Mouse (Mus musculus): ENCODE results near the gene Zbtb11. TPM values are rescaled to one million over a fixed set of nuclear protein-coding genes. Genes with fewer than 3 reads are reported as not detected.

Zbtb11 gene
- polyA plus RNA-seq, 1 experiment from 2014 or later, result 25.1 TPM

DNA sequence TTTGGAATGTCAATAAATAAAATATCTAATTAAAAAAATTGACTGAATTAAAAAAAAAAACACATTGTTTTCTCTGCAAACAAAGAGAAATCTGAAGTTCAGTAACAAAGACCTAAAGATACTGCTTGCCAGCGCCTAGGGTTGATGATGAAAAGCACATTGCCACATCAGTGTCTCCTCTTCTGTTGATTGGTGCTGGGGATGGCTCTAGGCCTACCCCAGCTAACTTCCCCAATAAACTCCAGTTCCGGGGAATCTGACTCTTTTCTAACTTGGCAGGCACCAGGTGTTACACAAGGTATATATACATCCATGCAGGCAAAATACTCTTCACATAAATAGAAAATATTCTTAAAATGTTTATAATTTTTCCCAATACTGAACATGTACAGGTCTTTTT, 20.6 kb downstream of the Zbtb11 start:
- Histone ChIP-seq H3K4me1 (replicated peaks; ENCODE audit: control insufficient read depth, insufficient read depth, low read length) (no peaks in the 10 kb centered on the region), H3K4me3 (replicated peaks; ENCODE audit: low read length) (no peak overlapping the region), H3K36me3 (ENCODE audit: control insufficient read depth, insufficient read depth) (peaks cover 19% of the 10 kb centered on the region), H3K27me3 (replicated peaks; ENCODE audit: control insufficient read depth, insufficient read depth, low read length) (no peaks in the 10 kb centered on the region), H3K9ac (replicated peaks; ENCODE audit: low read depth, low read length) (no peak overlapping the region), H3K27ac (ENCODE audit: low read length) (no peak overlapping the region), H3K4me2 (ENCODE audit: low read length) (no peak overlapping the region), H3K9me3 (ENCODE audit: control insufficient read depth, low read length) (no peaks in the 10 kb centered on the region)
- WGBS, result 94% methylated on average over 2 of the region's 2 CpGs
- ATAC-seq, result no peak

- no peak overlapping the region for H3K9ac ChIP-seq (replicated peaks; ENCODE audit: low read depth, low read length)
- H3K4me2 ChIP-seq (ENCODE audit: low read length), result no peak overlapping the region
- 95% methylated on average over 11 of the region's 11 CpGs for WGBS
- no peak overlapping the region for H3K4me3 ChIP-seq (replicated peaks; ENCODE audit: low read length)
- no peaks in the 10 kb centered on the region for H3K27me3 ChIP-seq (replicated peaks; ENCODE audit: control insufficient read depth, insufficient read depth, low read length)
- H3K9me3 ChIP-seq (ENCODE audit: control insufficient read depth, low read length), result no peaks in the 10 kb centered on the region
- H3K36me3 ChIP-seq (ENCODE audit: control insufficient read depth, insufficient read depth), result peaks cover 28% of the 10 kb centered on the region
- no peak overlapping the region for H3K27ac ChIP-seq (ENCODE audit: low read length)
- ATAC-seq, result no peak
- H3K4me1 ChIP-seq (replicated peaks; ENCODE audit: control insufficient read depth, insufficient read depth, low read length), result no peaks in the 10 kb centered on the region
Measured at GRCm38 (mm10) chr16:56006798-56007197, 33.1 kb downstream of the Zbtb11 start.

GRCm38 (mm10) chr16:56008862-56009261, 35.2 kb downstream of the Zbtb11 start:
- H3K36me3 ChIP-seq (ENCODE audit: control insufficient read depth, insufficient read depth), result peaks cover 17% of the 10 kb centered on the region
- no peaks in the 10 kb centered on the region for H3K9me3 ChIP-seq (ENCODE audit: control insufficient read depth, low read length)
- no peak overlapping the region for H3K9ac ChIP-seq (replicated peaks; ENCODE audit: low read depth, low read length)
- H3K27ac ChIP-seq (ENCODE audit: low read length), result no peak overlapping the region
- ATAC-seq, result no peak
- H3K27me3 ChIP-seq (replicated peaks; ENCODE audit: control insufficient read depth, insufficient read depth, low read length), result no peaks in the 10 kb centered on the region
- H3K4me3 ChIP-seq (replicated peaks; ENCODE audit: low read length), result no peak overlapping the region
- H3K4me2 ChIP-seq (ENCODE audit: low read length), result no peak overlapping the region
- H3K4me1 ChIP-seq (replicated peaks; ENCODE audit: control insufficient read depth, insufficient read depth, low read length), result no peaks in the 10 kb centered on the region
- 88% methylated on average over 1 of the region's 1 CpGs for WGBS

DNA sequence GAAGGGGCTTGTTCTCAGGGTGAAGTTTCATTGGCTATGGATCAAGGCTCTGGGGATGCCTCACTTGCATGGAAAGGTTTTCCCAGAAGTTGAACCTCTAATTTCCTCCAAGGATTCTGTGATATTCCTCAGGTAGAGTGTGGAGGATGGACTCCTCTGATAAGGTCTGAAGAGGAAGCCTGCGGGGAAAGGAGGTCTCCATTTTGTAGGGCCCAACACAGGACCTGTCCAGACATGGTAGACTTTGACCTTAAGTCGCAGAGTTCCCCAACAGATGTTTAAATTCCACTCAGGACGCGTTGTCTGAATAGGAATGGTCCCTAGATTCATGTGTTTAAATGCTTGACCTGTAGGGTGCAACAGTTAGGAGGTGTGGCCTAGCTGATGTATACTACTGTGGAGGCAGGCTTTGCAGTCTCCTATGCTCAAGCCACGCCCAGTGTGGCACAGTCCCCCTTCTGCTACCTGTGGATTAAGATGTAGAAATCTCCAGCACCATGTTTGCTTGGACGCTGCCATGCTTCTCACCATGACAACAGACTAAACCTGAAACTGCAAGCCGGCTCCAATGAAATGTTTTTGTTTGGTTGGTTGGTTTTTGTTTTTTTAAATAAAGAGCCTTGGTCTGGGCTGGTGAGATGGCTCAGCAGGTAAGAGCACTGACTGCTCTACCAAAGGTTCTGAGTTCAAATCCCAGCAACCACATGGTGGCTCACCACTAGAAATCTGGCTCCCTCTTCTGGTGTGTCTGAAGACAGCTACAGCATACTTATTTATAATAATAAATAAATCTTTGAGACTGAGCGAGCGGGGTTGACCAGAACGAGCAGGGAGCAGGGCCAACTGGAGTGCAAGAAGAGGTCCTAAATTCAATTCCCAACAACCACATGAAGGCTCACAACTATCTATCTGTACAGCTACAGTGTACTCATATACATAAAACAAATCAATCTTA, 39.4 kb downstream of the Zbtb11 start:
- WGBS, result 92% methylated on average over 10 of the region's 10 CpGs
- Histone ChIP-seq H3K27ac (ENCODE audit: low read length) (no peak overlapping the region), H3K4me1 (replicated peaks; ENCODE audit: control insufficient read depth, insufficient read depth, low read length) (no peaks in the 10 kb centered on the region), H3K9ac (replicated peaks; ENCODE audit: low read depth, low read length) (no peak overlapping the region), H3K4me2 (ENCODE audit: low read length) (no peak overlapping the region), H3K9me3 (ENCODE audit: control insufficient read depth, low read length) (no peaks in the 10 kb centered on the region), H3K27me3 (replicated peaks; ENCODE audit: control insufficient read depth, insufficient read depth, low read length) (no peaks in the 10 kb centered on the region), H3K4me3 (replicated peaks; ENCODE audit: low read length) (no peak overlapping the region), H3K36me3 (ENCODE audit: control insufficient read depth, insufficient read depth) (peaks cover 11% of the 10 kb centered on the region)
- no peak; the same call in 1 of the 2 replicates for ATAC-seq

GRCm38 (mm10) chr16:56014076-56014475, 40.4 kb downstream of the Zbtb11 start:
- H3K36me3 ChIP-seq (ENCODE audit: control insufficient read depth, insufficient read depth), result peaks cover 20% of the 10 kb centered on the region
- ATAC-seq, result no peak
- no peaks in the 10 kb centered on the region for H3K9me3 ChIP-seq (ENCODE audit: control insufficient read depth, low read length)
- WGBS, result 91% methylated on average over 7 of the region's 7 CpGs
- no peaks in the 10 kb centered on the region for H3K27me3 ChIP-seq (replicated peaks; ENCODE audit: control insufficient read depth, insufficient read depth, low read length)
- no peak overlapping the region for H3K4me3 ChIP-seq (replicated peaks; ENCODE audit: low read length)
- no peaks in the 10 kb centered on the region for H3K4me1 ChIP-seq (replicated peaks; ENCODE audit: control insufficient read depth, insufficient read depth, low read length)
- H3K27ac ChIP-seq (ENCODE audit: low read length), result no peak overlapping the region
- H3K9ac ChIP-seq (replicated peaks; ENCODE audit: low read depth, low read length), result no peak overlapping the region
- no peak overlapping the region for H3K4me2 ChIP-seq (ENCODE audit: low read length)

DNA sequence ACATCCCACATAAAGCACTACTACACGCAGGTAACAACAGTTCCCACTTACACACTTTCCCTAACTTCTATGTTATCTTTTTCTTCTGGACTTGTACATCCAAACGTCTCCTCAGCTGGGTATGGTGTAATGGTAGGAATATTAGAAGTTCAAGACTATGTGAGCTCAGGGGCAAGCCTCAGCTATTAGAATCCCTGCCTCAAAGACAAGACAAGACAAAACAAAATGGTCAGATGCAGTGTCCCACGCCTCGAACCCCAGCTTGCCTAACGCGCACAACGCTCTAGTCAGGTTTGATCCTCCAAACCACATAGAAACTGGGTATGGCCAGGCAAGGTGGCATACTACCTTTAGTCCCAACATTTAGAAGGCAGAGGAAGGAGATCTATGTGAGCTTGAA, 46.0 kb downstream of the Zbtb11 start:
- no peak overlapping the region for H3K4me2 ChIP-seq (ENCODE audit: low read length)
- no peaks in the 10 kb centered on the region for H3K4me1 ChIP-seq (replicated peaks; ENCODE audit: control insufficient read depth, insufficient read depth, low read length)
- no peaks in the 10 kb centered on the region for H3K27me3 ChIP-seq (replicated peaks; ENCODE audit: control insufficient read depth, insufficient read depth, low read length)
- WGBS, result 95% methylated on average over 7 of the region's 7 CpGs
- H3K9ac ChIP-seq (replicated peaks; ENCODE audit: low read depth, low read length), result no peak overlapping the region
- ATAC-seq, result no peak
- peaks cover 31% of the 10 kb centered on the region for H3K36me3 ChIP-seq (ENCODE audit: control insufficient read depth, insufficient read depth)
- H3K27ac ChIP-seq (ENCODE audit: low read length), result no peak overlapping the region
- H3K4me3 ChIP-seq (replicated peaks; ENCODE audit: low read length), result no peak overlapping the region
- H3K9me3 ChIP-seq (ENCODE audit: control insufficient read depth, low read length), result no peaks in the 10 kb centered on the region

GRCm38 (mm10) chr16:56027854-56028629, 54.4 kb downstream of the Zbtb11 start:
- Histone ChIP-seq H3K4me3 (replicated peaks; ENCODE audit: low read length) (peak overlapping the region; percentile 95), H3K9ac (replicated peaks; ENCODE audit: low read depth, low read length) (peak overlapping the region; percentile 99), H3K4me2 (ENCODE audit: low read length) (peak overlapping the region; percentile 48), H3K27ac (ENCODE audit: low read length) (no peak overlapping the region), H3K27me3 (replicated peaks; ENCODE audit: control insufficient read depth, insufficient read depth, low read length) (no peaks in the 10 kb centered on the region), H3K9me3 (ENCODE audit: control insufficient read depth, low read length) (no peaks in the 10 kb centered on the region), H3K4me1 (replicated peaks; ENCODE audit: control insufficient read depth, insufficient read depth, low read length) (peaks cover 21% of the 10 kb centered on the region), H3K36me3 (ENCODE audit: control insufficient read depth, insufficient read depth) (0 out of 2 replicates have a peak, but pooled peaks cover 4% of the 10 kb centered on the region)
- no peak for ATAC-seq
- WGBS, result 34% methylated on average over 12 of the region's 12 CpGs

- H3K36me3 ChIP-seq (ENCODE audit: control insufficient read depth, insufficient read depth), result peaks cover 6% of the 10 kb centered on the region
- peak overlapping the region; percentile 95 for H3K4me3 ChIP-seq (replicated peaks; ENCODE audit: low read length)
- peak overlapping the region; percentile 99 for H3K9ac ChIP-seq (replicated peaks; ENCODE audit: low read depth, low read length)
- peak overlapping the region; percentile 48 for H3K4me2 ChIP-seq (ENCODE audit: low read length)
- no peaks in the 10 kb centered on the region for H3K9me3 ChIP-seq (ENCODE audit: control insufficient read depth, low read length)
- H3K27me3 ChIP-seq (replicated peaks; ENCODE audit: control insufficient read depth, insufficient read depth, low read length), result no peaks in the 10 kb centered on the region
- under 1% methylated on average over 62 of the region's 62 CpGs for WGBS
- H3K27ac ChIP-seq (ENCODE audit: low read length), result peak overlapping the region; percentile 93
- H3K4me1 ChIP-seq (replicated peaks; ENCODE audit: control insufficient read depth, insufficient read depth, low read length), result peaks cover 21% of the 10 kb centered on the region
- ATAC-seq, result peak; percentile 84
Measured at GRCm38 (mm10) chr16:56028722-56029551, 55.3 kb downstream of the Zbtb11 start.

Data from forebrain, embryonic 16.5 days (tissue).